Mouse (Mus musculus) forelimb bud, embryonic 11.5 days (tissue): ENCODE data around the gene Mindy4.

Source experiments
- DNase-seq: peaks from one replicate; pipeline ENCODE4 v3.0.0-alpha.2; 2012; ENCODE audit warnings: low read depth, low spot score

Mindy4 gene

DNA sequence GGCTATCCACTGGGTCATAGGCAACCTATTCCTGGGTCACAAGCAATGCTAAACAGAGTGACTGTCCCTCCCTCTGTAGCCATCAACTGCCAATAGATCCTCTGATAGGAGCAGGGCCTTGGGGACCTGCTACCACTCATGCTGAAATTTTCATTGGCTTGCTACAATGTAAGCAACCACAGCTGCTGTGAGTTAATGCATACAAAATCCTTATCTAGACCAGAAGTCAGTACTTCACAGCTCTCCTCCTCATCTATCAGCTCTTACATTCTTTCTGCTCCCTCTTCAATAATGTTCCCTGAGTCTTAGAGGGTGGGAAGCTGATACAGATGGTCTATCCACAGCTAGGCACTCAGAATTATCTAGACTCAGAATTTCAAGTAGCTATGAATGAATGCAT, 163.9 kb downstream of the Mindy4 start:
- no peak for DNase-seq
